Mouse (Mus musculus): ENCODE data around the gene Tmem117. TPM values are rescaled to one million over a fixed set of nuclear protein-coding genes. Genes with fewer than 3 reads are reported as not detected.

Tmem117 gene
- polyA plus RNA-seq, 1 experiment from 2014 or later, result 2.8 TPM

DNA sequence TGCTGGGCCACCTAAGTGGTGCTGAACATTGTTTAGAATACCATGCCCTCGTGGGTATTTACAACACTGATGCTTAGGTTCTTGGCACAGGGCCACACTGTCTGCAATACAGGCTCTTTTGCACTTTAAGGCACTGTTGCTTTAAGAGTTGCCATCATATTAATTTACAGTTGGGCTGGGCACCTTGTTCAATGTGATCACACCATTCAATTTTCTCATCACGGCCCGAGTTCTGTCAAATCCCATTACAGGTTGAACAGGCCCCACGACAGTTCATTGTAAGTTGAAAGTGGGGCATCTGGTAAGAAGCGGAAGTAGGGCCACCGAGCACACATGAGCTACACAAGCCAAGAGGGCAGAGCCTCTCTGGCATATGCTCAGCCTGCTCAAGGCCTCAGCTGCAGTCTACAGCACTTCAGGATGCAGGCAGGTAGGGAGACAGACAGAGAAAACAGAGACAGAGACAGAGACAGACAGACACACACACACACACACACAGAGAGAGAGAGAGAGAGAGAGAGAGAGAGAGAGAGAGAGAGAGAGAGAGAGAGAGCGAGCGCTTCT, 478.3 kb downstream of the Tmem117 start:
- H3K4me3 ChIP-seq (ENCODE audit: low read length), result no peak overlapping the region
- no peaks in the 10 kb centered on the region for H3K27me3 ChIP-seq (replicated peaks; ENCODE audit: control insufficient read depth, insufficient read depth, low read length)
- no peaks in the 10 kb centered on the region for H3K9me3 ChIP-seq (ENCODE audit: control insufficient read depth, low read length)
- WGBS, result 62% methylated on average over 8 of the region's 8 CpGs
- no peak overlapping the region for H3K4me2 ChIP-seq (ENCODE audit: low read depth, low read length)
- no peaks in the 10 kb centered on the region for H3K4me1 ChIP-seq (ENCODE audit: control insufficient read depth, insufficient read depth, low read length)
- no peak overlapping the region for H3K9ac ChIP-seq (ENCODE audit: low read depth, low read length)
- H3K27ac ChIP-seq (ENCODE audit: low read length), result no peak overlapping the region
- no peaks in the 10 kb centered on the region for H3K36me3 ChIP-seq (ENCODE audit: control insufficient read depth, insufficient read depth, low read length)
- ATAC-seq, result no peak

DNA sequence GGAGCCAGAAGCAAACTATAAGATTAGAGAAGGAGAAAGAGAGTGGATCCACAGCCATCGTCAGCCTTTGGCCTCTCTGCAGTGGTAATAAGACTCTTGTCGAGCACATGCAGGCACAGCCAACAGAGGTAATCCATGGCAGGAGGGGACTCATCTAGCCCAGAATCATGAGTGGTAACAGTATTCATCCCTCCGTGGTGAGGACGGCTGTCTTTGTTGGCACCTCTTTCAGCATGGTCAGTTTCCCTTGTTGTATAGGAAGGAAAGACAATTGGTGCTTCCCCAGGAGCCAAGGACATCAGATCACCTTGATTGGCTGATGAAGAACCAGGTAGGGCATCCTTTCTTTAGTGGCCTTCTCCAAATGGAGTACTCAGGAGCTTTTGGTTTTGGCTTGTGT, 479.6 kb downstream of the Tmem117 start:
- no peaks in the 10 kb centered on the region for H3K9me3 ChIP-seq (ENCODE audit: control insufficient read depth, low read length)
- no peaks in the 10 kb centered on the region for H3K27me3 ChIP-seq (replicated peaks; ENCODE audit: control insufficient read depth, insufficient read depth, low read length)
- no peaks in the 10 kb centered on the region for H3K36me3 ChIP-seq (ENCODE audit: control insufficient read depth, insufficient read depth, low read length)
- no peak overlapping the region for H3K4me3 ChIP-seq (ENCODE audit: low read length)
- no peak overlapping the region for H3K9ac ChIP-seq (ENCODE audit: low read depth, low read length)
- ATAC-seq, result no peak
- H3K4me2 ChIP-seq (ENCODE audit: low read depth, low read length), result no peak overlapping the region
- 89% methylated on average over 4 of the region's 4 CpGs for WGBS
- H3K4me1 ChIP-seq (ENCODE audit: control insufficient read depth, insufficient read depth, low read length), result no peaks in the 10 kb centered on the region
- H3K27ac ChIP-seq (ENCODE audit: low read length), result no peak overlapping the region

DNA sequence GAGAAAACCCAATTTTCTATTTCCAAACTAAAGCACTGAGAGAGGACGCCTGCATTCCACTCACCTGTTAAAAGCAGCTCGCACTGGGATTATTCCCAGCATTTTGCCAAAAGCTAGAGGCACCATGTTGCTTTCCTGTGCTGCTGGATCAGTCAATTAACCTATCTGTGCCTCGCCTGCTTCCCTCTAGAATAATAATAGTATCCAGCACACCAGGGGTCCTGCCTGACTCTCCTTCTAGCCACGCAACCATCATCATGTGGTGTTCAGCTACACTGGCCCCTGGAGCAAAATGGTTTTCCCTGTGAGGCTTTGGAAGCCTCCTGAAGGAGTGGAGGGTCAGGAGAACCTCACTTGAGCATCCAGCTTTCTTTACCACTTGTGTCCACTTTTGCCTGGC, 502.4 kb downstream of the Tmem117 start:
- ATAC-seq, result no peak
- WGBS, result 80% methylated on average over 4 of the region's 4 CpGs
- no peak overlapping the region for H3K4me2 ChIP-seq (ENCODE audit: low read depth, low read length)

DNA sequence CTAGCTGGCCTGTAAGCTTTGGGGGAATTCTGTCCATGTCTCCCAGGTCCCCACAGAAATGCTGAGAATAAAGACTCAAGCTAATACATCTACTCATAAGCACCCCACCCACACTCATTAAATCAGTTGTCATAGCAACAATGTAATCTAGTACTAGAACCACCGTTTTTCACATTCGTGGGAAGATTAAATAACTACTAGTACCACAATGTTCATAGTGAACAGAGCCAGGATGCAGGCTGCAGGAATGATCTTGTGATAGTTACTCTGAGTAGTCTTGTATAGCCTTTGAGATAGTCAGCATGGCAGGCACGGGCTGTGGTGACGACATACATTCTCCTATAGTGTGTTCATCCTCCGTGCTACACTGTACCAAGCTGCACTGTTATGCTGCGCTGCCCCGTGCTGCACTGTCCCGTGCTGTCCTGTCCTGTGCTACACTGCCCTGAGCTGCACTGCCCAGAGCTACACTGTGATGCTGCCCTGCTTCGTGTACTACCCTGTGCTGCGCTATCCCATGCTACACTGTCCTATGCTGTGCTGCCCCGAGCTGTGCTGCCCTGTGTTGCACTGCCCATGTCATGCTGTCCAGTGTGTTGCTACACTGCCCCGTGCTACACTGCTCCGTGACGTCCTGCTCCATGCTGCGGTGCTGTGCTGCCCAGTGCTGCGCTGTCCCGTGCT, 507.0 kb downstream of the Tmem117 start:
- Histone ChIP-seq H3K4me1 (ENCODE audit: control insufficient read depth, insufficient read depth, low read length) (no peaks in the 10 kb centered on the region), H3K4me3 (ENCODE audit: low read length) (no peak overlapping the region), H3K36me3 (ENCODE audit: control insufficient read depth, insufficient read depth, low read length) (no peaks in the 10 kb centered on the region), H3K9me3 (ENCODE audit: control insufficient read depth, low read length) (no peaks in the 10 kb centered on the region), H3K27ac (ENCODE audit: low read length) (no peak overlapping the region), H3K9ac (ENCODE audit: low read depth, low read length) (no peak overlapping the region), H3K27me3 (replicated peaks; ENCODE audit: control insufficient read depth, insufficient read depth, low read length) (no peaks in the 10 kb centered on the region), H3K4me2 (ENCODE audit: low read depth, low read length) (no peak overlapping the region)
- WGBS, result 90% methylated on average over 17 of the region's 17 CpGs
- no peak for ATAC-seq

More for the DNA sequence above, 502.4 kb downstream of the Tmem117 start:
- no peak overlapping the region for H3K27ac ChIP-seq (ENCODE audit: low read length)
- no peaks in the 10 kb centered on the region for H3K9me3 ChIP-seq (ENCODE audit: control insufficient read depth, low read length)
- H3K9ac ChIP-seq (ENCODE audit: low read depth, low read length), result no peak overlapping the region
- no peaks in the 10 kb centered on the region for H3K27me3 ChIP-seq (replicated peaks; ENCODE audit: control insufficient read depth, insufficient read depth, low read length)
- no peak overlapping the region for H3K4me3 ChIP-seq (ENCODE audit: low read length)
- no peaks in the 10 kb centered on the region for H3K36me3 ChIP-seq (ENCODE audit: control insufficient read depth, insufficient read depth, low read length)
- H3K4me1 ChIP-seq (ENCODE audit: control insufficient read depth, insufficient read depth, low read length), result no peaks in the 10 kb centered on the region

DNA sequence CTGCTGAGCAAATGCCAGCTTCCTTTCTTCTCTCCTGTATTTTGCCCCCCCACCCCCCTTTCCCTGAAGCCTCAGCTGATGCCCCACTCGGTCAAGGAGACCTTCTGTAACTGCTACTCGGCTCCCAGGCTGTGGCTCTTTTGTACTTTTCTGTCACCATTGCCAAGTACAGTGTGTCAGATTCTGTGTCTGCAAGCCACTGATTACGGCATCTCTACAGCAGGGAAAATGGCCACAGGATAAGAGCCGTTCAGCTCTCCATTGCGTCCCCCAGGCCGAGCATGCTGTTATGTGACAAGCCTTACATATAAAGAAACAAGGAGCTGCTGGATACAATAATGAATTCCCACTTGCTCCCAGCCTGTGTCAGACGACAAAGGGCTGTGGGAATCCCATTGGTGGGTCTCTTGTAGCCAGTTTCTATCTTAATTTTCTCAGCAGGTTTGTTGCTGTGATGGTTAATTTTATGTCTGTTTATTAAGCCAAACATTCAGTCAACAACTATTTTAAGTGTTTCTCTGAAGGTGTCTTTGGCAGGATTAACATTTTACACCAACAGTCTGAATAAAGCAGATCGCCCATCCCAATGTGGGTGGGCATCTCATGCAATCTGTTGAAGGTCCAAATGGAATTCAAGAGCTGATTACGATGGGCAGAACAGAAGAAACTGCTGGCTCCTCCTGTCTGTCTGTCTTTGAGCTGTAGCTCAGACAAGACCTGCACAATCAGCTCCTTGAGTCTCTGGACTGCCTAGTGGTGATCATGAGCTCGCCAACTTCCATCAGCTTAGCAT, 508.2 kb downstream of the Tmem117 start:
- no peak overlapping the region for H3K9ac ChIP-seq (ENCODE audit: low read depth, low read length)
- WGBS, result 81% methylated on average over 10 of the region's 10 CpGs
- H3K36me3 ChIP-seq (ENCODE audit: control insufficient read depth, insufficient read depth, low read length), result no peaks in the 10 kb centered on the region

DNA sequence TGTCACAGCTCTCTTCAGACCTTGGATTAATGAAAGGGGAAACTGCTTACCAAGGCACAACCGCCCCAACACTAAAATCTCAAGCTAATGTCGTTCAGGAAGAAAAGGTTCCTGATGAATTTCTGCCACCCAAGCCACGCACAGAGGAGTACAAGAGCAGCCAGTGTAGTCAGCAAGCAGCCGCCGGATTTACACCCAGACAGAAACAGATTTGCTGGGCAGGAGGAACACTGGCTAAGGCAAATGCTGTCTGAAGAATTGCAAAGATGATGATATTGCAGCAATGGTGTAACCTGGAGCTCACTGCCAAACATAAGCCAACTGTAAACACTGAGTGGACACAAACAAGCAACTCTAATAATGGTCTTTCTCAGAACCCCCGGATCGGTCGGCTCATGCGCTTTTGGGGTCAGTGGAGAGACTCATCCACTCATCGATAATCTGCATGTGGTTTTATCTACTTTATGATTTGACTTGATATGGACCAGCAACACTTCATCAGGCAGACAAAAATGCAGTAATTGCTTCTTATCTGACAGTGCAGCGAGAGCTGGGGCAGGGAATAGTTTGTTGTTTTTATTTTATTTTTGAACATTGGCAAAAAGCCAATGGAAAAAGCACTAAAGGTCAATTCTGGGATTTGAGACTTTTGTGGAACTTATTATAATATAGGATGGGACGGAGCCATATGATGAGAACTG, 509.8 kb downstream of the Tmem117 start:
- no peak overlapping the region for H3K4me2 ChIP-seq (ENCODE audit: low read depth, low read length)
- no peaks in the 10 kb centered on the region for H3K9me3 ChIP-seq (ENCODE audit: control insufficient read depth, low read length)
- no peak for ATAC-seq
- H3K9ac ChIP-seq (ENCODE audit: low read depth, low read length), result no peak overlapping the region
- H3K27me3 ChIP-seq (replicated peaks; ENCODE audit: control insufficient read depth, insufficient read depth, low read length), result no peaks in the 10 kb centered on the region
- H3K4me1 ChIP-seq (ENCODE audit: control insufficient read depth, insufficient read depth, low read length), result no peaks in the 10 kb centered on the region
- H3K36me3 ChIP-seq (ENCODE audit: control insufficient read depth, insufficient read depth, low read length), result no peaks in the 10 kb centered on the region
- H3K4me3 ChIP-seq (ENCODE audit: low read length), result no peak overlapping the region
- WGBS, result 67% methylated on average over 12 of the region's 12 CpGs
- no peak overlapping the region for H3K27ac ChIP-seq (ENCODE audit: low read length)

More for the DNA sequence above, 508.2 kb downstream of the Tmem117 start:
- Histone ChIP-seq H3K4me1 (ENCODE audit: control insufficient read depth, insufficient read depth, low read length) (no peaks in the 10 kb centered on the region), H3K27me3 (replicated peaks; ENCODE audit: control insufficient read depth, insufficient read depth, low read length) (no peaks in the 10 kb centered on the region), H3K4me2 (ENCODE audit: low read depth, low read length) (no peak overlapping the region), H3K9me3 (ENCODE audit: control insufficient read depth, low read length) (no peaks in the 10 kb centered on the region), H3K4me3 (ENCODE audit: low read length) (no peak overlapping the region), H3K27ac (ENCODE audit: low read length) (no peak overlapping the region)
- ATAC-seq, result no peak

DNA sequence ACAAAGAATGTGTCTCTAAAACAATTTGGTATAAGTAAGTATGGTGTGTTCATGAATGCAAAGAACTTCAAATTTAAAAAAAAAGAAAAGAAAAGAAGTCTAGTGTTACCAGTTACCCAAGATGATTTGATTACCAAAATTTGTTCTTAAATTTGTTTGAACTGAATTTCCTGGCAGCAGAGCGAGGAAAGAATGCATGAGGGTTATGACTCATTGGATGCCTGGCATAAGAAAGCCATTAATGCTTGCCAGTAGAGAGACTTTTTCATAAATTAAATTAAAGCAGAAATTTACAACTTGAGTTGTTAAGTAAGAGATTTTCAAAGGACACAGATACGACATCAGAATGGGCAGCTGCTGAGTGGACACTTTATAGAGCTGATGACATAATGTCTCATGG, 515.1 kb downstream of the Tmem117 start:
- Histone ChIP-seq H3K4me3 (ENCODE audit: low read length) (no peak overlapping the region), H3K9me3 (ENCODE audit: control insufficient read depth, low read length) (no peaks in the 10 kb centered on the region), H3K36me3 (ENCODE audit: control insufficient read depth, insufficient read depth, low read length) (no peaks in the 10 kb centered on the region), H3K4me1 (ENCODE audit: control insufficient read depth, insufficient read depth, low read length) (no peaks in the 10 kb centered on the region), H3K9ac (ENCODE audit: low read depth, low read length) (no peak overlapping the region), H3K27ac (ENCODE audit: low read length) (no peak overlapping the region), H3K4me2 (ENCODE audit: low read depth, low read length) (no peak overlapping the region), H3K27me3 (replicated peaks; ENCODE audit: control insufficient read depth, insufficient read depth, low read length) (no peaks in the 10 kb centered on the region)
- WGBS, result 80% methylated on average over 2 of the region's 2 CpGs
- no peak for ATAC-seq

DNA sequence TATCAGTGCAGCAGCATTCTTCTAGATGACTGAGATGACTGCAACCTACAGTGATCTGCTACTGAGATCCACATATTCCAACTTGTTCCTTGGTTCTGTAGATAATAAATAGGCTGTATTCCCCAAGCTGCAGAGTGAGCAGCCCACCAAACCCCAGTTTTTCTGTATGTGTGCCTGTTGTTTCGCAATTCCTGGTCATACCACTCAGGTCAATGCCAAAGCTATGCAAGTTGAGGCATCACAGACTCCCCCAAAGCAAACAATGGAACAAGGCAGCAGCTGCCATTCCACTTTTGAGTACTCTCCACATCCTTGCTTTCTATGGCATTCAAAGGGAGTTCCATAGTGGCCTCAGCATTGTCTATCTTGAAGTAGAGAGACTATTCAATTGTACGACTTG, 516.1 kb downstream of the Tmem117 start:
- Histone ChIP-seq H3K4me3 (ENCODE audit: low read length) (no peak overlapping the region), H3K9ac (ENCODE audit: low read depth, low read length) (no peak overlapping the region), H3K4me2 (ENCODE audit: low read depth, low read length) (no peak overlapping the region), H3K4me1 (ENCODE audit: control insufficient read depth, insufficient read depth, low read length) (no peaks in the 10 kb centered on the region), H3K27me3 (replicated peaks; ENCODE audit: control insufficient read depth, insufficient read depth, low read length) (no peaks in the 10 kb centered on the region), H3K27ac (ENCODE audit: low read length) (no peak overlapping the region), H3K9me3 (ENCODE audit: control insufficient read depth, low read length) (no peaks in the 10 kb centered on the region), H3K36me3 (ENCODE audit: control insufficient read depth, insufficient read depth, low read length) (no peaks in the 10 kb centered on the region)
- 91% methylated on average over 2 of the region's 2 CpGs for WGBS
- no peak for ATAC-seq
